Mouse (Mus musculus) retina, embryonic 14.5 days (tissue): ENCODE measurements around the gene Krtap1-5.

Experiments used
- DNase-seq: peaks from one replicate; pipeline ENCODE4 v3.0.0-alpha.2; 2015; ENCODE audit warnings: low spot score

Gene Krtap1-5

GRCm38 (mm10) chr11:99547892-99548291 lies 32.9 kb downstream of the Krtap1-5 start:
- DNase-seq: no peak

- DNase-seq: peak; percentile 33
Measured at GRCm38 (mm10) chr11:99539721-99540120, 41.1 kb downstream of the Krtap1-5 start.
